Mouse (Mus musculus) cerebellum, adult 2 months (tissue): ENCODE results near the gene Zbtb20.

Experiments used
- CTCF ChIP-seq: fragments of 200-500 bp; IDR thresholded peaks from 2 replicates; pipeline ENCODE4 v1.5.1; 2011; ENCODE audit warnings: low read depth, mild to moderate bottlenecking, control low read depth, low read length, moderate library complexity, borderline replicate concordance; ENCODE audit not compliant: insufficient read depth
- POLR2A ChIP-seq: fragments of 200-500 bp; IDR thresholded peaks from 2 replicates; pipeline ENCODE4 v1.6.1; 2011; ENCODE audit warnings: low read length, control low read depth, borderline replicate concordance; ENCODE audit not compliant: insufficient read depth

DNA sequence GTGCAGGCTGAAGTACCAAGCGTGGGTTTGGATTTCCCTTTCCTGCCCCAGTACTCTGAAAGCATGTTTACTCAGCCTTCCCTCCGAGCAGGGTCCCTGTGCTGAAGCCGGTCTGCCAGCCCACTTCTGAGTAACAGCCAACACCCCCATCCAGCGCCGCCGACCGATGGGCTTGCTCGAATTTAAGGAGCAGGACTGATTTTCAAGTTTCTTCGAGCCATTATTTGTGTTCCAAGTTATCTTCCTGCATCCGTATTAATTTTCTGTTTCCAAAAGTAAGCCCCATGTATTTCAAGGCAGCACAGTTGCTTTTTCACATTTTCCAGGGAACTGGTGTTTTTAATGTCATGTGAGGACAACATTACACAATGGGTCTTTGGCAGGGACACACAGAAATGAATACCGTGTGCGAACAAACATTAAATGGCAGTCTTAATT, 664.0 kb downstream of the Zbtb20 start:
- TF ChIP-seq CTCF (no peak), POLR2A (no peak)
